Mouse (Mus musculus) retina, postnatal 1 day (tissue): ENCODE measurements around the gene Fbxo27.

Source experiments
- DNase-seq: peaks from one replicate; pipeline ENCODE4 v3.0.0-alpha.2; 2012

Gene Fbxo27

GRCm38 (mm10) chr7:28709454-28709853 is 16.8 kb downstream of the Fbxo27 start:
- no peak for DNase-seq

DNA sequence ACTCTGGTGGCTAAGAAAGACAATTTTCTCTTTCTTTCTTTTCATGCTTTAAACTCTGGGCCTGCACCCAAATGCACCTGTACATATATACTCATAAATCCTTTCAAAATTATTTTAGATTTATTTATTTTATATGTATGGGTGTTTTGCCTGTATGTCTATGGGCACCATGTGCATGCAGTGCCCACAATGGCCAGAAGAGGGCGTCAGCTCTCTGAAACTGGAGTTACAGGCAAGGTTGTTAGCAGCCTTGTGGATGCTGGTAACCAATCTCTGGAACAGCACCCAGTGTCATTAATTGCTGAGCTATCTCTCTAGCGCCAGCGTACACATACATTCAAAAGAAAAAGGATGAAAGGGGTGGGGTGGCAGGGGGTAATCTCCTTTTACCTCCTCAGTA is 18.3 kb downstream of the Fbxo27 start:
- no peak for DNase-seq

- no peak for DNase-seq
Measured at GRCm38 (mm10) chr7:28714667-28715066, 22.0 kb downstream of the Fbxo27 start.

DNA sequence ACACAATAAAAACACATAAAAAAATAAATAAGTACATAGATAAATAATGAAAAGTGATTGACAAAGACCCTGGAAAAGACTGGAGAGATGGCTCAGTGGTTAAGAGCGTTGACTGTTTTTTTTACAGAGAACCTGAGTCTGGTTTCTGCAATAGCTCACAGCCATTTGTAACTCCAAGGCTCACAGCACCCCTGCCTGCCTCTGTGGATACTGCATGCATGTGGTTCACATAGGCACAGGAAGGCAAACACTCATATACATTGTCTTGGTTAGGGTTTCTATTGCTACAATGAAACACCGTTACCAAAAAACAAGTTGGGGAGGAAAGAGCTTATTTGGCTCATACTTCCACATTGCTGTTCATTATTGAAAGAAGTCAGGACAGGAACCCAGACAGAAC is 22.9 kb downstream of the Fbxo27 start:
- no peak for DNase-seq

DNA sequence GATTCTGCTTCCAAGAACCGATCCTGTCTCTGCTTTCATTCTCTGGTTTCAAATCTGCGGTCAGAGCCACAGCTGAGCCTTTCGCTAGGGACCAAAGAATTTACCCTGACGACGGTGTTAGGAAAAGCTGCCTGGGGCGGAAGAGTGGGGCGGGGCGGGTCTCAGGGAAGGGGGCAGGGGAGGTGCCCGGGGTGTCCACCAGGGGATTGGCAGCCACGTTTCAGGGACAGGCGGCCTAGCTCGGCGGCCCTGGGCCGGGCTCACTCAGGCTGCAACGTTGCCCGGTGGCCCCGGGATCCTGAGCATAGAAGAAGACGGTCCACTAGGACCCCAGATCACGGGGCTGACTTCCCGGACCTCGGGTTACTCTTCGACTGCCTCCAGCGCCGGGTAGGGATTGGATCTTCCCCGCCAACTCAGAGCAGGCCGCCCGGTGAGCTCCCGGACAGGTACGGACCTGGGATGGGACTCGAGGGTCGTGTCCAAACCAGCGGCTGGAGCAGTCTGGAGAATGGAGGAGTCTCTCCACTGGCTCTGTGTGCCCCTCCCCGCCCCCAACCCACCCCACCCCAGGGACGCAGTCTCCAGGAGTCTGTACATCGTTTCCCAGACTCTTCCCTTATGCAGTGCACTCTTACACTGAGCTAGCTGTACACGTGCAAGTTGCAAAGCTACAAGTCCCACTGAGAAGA is 24.1 kb downstream of the Fbxo27 start, which contains the start of gene Fbxo17:
TSS of gene Fbxo17 (plus strand) at position 215 of the 692 bp plus-strand sequence.
- DNase-seq: peak; percentile 82

DNA sequence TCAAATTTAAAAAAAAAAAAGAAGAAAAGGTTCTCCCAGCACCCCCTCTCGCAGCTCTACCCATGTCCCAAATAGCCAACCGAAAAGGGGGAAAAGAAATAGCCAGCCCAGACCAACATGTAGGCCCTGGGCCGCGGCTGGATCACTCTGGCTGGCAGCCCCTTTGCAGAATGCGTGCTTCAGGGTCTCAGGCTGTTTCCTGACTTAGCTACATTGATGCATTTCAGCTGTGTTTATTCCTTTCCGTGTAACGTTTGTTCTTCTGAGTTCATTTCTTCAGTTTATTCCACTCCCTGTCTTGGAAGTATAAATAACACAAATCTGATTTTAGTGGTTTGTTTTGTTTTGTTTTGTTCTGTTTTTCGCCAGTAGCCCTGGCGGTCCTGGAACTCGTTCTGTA is 25.1 kb downstream of the Fbxo27 start:
- no peak for DNase-seq

DNA sequence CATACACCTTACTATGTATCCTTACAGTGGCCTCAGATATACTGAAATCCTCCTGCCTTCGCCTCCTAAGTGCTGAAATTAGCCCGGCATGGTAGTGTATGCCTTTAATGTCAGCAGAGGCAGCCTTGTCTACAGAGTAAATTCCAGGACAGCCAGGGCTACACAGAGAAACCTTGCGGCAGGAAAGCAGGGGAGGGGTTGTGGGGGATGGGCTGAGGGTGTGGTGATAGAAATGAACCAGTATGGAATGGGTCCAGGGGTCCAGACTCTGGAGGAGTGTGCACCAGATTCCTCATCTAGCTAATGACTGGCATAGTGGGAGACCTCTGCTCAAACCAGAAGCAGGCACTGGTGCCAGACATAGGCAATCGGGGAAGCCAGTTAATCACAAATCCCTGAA is 26.5 kb downstream of the Fbxo27 start:
- no peak for DNase-seq

DNA sequence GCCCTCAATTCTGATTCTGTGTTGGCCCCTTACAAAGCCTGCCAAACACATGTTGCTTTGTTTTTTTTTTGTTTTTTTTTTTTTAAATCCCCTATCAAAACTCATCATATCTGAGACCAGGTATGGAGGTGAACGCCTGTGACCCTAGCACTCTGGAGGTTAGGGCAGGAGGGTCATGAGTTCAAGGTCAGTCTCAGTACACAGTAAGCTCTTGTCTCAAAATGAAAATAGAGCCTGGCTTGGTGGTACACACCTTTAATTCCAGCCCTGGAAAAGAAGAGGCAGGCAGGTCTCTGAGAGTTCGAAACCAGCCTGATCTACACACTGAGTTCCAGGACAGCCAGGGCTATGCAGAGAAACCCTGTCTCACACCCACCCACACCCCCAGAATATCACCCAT is 27.0 kb downstream of the Fbxo27 start:
- no peak for DNase-seq

DNA sequence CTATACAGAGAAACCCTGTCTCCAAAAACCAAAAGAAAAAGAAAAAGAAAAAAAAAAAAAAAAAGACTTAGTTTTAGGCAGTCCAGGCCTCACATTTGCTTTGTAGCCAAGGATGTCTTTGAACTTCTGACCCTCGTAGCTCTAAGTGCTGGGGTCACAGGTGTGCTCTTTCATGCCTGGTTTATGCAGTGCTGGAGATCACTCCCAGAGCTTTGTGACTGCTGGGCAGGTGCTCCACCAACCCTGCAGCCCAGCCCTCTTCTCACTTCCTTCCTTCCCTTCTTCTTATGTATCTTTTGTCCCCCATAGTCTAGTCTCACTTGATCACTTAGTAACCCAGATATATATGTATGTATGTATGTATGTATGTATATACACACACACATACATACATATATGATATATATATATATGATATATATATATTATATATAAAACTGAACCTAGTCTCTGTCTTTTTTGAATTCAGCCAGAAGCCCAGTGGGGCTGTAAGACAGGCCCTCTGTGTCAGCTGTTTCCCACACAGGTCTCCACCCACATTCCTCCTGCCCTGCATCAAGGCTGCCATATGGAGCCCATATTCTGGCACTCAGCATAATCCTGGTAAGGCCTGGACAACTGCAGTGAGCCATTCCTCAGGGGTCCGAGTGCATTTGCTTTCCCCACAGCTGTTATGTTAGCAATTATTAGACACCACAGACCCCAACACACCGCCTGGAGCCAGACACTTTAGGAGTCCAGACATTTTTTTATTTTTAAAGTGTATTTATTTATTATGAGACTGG is 28.3 kb downstream of the Fbxo27 start:
- DNase-seq: peak; percentile 53

GRCm38 (mm10) chr7:28722079-28722478 is 29.4 kb downstream of the Fbxo27 start:
- DNase-seq: peak; percentile 42

- no peak for DNase-seq
Measured at GRCm38 (mm10) chr7:28724613-28725012, 32.0 kb downstream of the Fbxo27 start.

DNA sequence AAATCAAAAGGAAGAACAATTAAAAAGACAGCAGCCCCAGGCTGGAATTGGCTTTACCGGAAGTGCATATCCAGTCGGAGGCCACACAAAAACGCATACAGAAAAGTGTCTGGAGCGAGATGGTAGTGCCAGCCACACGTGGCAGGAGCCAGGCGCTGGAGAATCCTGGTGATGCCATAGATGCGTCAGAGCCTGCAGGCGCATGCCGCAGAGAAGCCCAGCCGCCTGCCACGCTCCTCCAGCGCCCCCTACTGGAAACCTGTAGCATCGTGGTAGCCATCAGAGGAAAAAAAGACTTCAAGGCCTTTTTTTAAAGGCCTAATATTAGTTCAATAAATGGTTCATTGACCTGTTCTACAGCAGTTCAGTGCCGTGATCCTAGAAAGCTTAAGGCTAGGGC is 34.0 kb downstream of the Fbxo27 start:
- DNase-seq: peak; percentile 88

GRCm38 (mm10) chr7:28727649-28728340 is 35.1 kb downstream of the Fbxo27 start:
- peak; percentile 52 for DNase-seq

- DNase-seq: peak; percentile 94
Measured at GRCm38 (mm10) chr7:28732341-28733142, 39.9 kb downstream of the Fbxo27 start.

DNA sequence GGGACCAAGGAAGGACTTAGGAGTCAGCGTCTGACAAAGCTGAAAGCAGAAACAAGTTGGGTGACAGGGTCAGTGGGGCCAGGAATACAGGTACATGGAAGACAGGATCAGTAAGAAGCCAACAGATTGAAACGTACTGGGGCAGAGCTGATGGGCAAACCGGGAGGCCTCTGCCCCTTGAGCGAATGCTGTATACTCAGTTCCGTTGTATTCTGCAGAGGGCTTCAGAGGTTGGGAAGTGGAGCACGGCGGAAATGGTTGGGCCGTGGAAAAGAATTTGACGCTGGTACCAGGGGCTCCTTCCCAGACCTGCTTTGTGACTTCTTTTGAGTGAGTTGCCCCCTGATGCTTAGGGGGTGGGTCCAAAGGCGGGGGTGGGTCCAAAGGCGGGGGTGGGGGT is 40.6 kb downstream of the Fbxo27 start:
- DNase-seq: no peak

DNA sequence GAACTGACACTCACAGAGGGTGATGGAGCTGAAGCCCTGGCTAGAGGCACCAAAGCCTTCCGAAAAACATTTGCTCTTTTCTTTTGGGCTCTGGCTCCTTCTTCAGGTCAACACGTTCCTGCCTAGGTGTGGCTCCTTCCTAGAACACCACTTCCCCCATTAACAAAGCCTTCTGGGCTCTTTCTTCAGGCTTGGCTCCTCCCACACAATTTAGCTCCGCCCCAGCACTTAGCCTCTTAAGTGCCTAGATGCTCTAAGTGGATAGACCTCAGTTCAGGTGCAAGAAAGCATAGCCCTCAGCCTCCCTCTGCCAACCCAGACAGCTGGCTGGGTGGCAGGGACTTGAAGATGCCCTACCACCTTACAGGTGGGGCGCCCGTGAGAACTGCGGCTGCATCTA is 43.1 kb downstream of the Fbxo27 start:
- no peak for DNase-seq

DNA sequence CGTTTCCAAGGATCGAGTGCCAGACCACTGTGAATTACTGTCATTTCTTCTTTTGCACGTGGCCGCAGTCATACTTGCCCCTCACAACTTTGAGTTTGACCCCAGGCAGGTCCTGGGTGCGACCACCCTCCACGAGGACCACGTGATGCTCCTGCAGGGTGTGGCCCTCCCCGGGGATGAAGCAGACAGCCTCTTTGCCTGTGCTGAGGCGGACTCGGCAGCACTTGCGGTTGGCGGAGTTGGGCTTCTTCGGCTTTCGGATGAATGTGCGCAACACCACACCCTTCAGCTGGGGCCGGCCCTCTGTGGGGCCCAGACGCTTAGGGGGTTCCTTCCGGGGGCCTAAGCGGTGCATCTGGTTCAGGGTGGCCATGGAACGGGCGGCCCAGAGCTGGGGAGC is 47.2 kb downstream of the Fbxo27 start:
- DNase-seq: no peak

DNA sequence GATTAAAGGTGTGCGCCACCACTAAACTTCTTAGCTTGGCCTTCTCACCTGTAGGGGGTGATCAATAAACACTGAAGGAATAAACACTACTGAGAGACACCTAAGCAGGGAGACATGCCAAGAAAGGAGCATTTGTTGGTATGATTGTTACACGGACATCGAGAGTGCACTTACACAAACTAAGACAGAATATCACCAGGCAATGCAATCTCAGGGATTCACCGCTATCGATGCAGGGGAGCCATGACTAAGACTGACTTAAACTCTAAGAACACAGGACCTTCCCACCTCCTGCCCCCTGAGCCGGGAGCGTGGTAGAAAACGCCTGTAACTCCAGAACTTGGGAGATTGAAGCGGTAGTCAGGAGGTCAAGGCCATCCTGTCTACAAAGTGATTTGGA is 48.3 kb downstream of the Fbxo27 start:
- no peak for DNase-seq

- DNase-seq: no peak
Measured at GRCm38 (mm10) chr7:28741368-28741708, 48.7 kb downstream of the Fbxo27 start.

DNA sequence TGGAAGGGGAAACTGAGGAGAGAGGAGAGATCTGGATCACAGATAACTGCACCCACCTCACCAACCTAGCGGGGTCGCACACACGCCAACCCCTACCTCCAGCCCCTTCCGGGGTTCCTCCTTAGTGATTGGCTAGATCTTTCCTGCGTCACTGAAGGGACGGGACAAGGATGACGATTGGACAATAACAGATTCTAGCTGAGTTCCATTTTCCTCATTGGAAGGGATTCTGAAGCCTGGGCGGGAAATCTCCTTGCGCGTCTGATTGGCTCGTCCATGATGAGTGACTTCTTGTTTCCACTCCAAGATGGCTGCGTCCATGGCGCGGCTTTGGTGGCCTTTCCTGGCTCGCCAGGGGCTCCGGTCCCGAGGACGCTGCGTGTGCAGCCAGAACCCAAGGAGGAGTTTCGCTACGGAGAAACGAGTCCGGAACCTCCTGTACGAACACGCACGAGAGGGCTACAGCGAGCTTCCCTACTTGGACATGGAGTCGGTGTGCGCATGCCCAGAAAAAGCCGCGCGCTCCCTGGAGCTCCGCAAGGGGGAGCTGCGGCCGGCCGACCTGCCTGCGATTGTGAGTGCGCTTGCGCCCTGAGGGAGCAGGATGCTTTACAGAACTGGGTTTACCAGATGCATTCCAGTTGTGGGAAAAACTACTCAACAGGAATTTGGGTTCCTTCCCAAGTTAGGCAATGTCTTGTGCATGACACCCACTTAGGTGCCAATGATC is 49.2 kb downstream of the Fbxo27 start, which contains the start of the genes Mrps12 and Sars2:
TSS of gene Mrps12 (minus strand) at position 112 of the 730 bp plus-strand sequence.
TSS of gene Sars2 (plus strand) at position 284 of the 730 bp plus-strand sequence.
- DNase-seq: peak; percentile 100
